Mouse (Mus musculus) CH12.LX (cell line): ENCODE results near the gene Nkx2-1.

Experiments used
- CTCF ChIP-seq, 2 experiments: IDR thresholded peaks in 1 of 2; conservative IDR thresholded peaks in 1 of 2; 2 replicates each; pipeline ENCODE4 v1.5.1; 2011 to 2012; ENCODE audit warnings: low read depth in 2 of 2, low read length in 2 of 2, improper control_type of control experiment in 1 of 2, inconsistent platforms in 1 of 2, mild to moderate bottlenecking in 1 of 2, moderate library complexity in 1 of 2
- ELF1 ChIP-seq: IDR thresholded peaks from 2 replicates; pipeline ENCODE4 v1.6.1; 2014; ENCODE audit warnings: low read depth, mild to moderate bottlenecking, inconsistent platforms, low read length, improper control_type of control experiment
- HCFC1 ChIP-seq: IDR thresholded peaks from 2 replicates; pipeline ENCODE4 v1.6.1; 2012; ENCODE audit warnings: low read depth, mild to moderate bottlenecking, inconsistent platforms, low read length, improper control_type of control experiment
- POLR2A ChIP-seq: IDR thresholded peaks from 2 replicates; pipeline ENCODE4 v1.6.1; 2011; ENCODE audit warnings: low read depth, mild to moderate bottlenecking, improper control_type of control experiment, low read length

DNA sequence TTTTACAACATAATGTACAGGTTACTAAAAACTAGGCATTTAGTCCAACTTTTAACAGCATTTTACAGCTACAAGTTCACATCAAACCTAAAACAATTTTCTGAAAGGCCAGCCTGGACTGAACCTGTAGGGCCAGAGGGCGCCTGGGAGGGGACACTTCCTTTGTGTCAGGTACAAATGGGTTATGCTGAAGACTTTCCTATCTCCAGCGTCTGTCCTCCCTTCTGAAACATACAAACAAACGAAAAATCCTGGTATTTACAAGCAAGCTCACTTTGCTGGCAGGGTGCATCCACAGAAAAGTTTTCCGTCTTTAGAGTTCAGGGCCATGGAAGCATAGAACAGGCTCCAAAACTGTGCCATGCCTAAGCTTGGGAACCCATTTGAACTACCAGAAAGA, 4.6 kb downstream of the Nkx2-1 start:
- TF ChIP-seq HCFC1 (no peak), POLR2A (no peak), CTCF (conservative IDR thresholded peaks at IDR 0.05 in 1 of 2, IDR thresholded peaks at IDR 0.05 in 1 of 2; ENCODE audit: low read depth in 2 of 2, low read length in 2 of 2) (no peak), ELF1 (no peak)
